Mouse (Mus musculus): ENCODE data around the gene Rtp4. TPM values are rescaled to one million over a fixed set of nuclear protein-coding genes. Genes with fewer than 3 reads are reported as not detected.

The Rtp4 gene
- 31.6 and 41.7 TPM in 2 replicates for polyA plus RNA-seq (2012; rRNA removed; ENCODE audit: low replicate concordance)

GRCm38 (mm10) chr16:23520235-23520871, at the start of gene Rtp4, which contains the start of gene Masp1:
Gene Rtp4 (plus strand): TSS chr16:23520291.
Gene Masp1 (minus strand): TSS chr16:23520815.

Other genes starting within 250 kb of the Rtp4 start
- gene Rtp1, start 91.2 kb upstream of the Rtp4 start, polyA plus RNA-seq (2012; rRNA removed; ENCODE audit: low replicate concordance): not detected in 2 replicates
- 7.0 and 8.5 TPM in 2 replicates for gene Masp1, start 524 bp downstream of the Rtp4 start, polyA plus RNA-seq (2012; rRNA removed; ENCODE audit: low replicate concordance)